Mouse (Mus musculus): ENCODE data around the gene Ifi35.
"Not testable (repeated sequence)": the region's sequence is repeated elsewhere in the genome, so short reads cannot be mapped to it uniquely, and the experiment has no call there.

Ifi35 gene

DNA sequence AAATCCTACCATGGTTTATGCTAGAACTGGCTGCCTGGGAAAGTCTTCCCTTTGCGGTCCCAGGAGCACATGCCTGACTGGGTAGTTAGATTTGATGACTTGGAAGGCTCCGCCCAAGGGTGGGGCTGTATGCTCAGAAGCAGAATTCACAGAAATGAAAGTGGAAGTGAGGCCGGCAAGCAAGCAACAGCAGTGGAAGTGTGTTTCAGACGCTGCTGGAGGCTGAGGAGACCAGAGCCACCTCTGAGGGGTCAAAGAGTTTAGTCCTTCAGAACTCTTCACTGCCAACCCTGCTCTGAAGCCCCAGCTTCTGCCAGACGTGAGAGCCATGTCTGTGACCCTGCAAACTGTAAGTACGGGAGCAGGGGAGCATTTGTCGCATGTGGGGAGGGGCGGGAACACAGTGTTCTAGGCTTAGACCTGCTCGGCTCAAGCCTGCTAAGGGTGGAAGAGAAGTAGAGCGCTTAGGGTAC, at the start of gene Ifi35:
Gene Ifi35, plus strand, starts transcription at position 134 of the 473 bp plus-strand sequence.
- peak; percentile 46 for DNase-seq

DNA sequence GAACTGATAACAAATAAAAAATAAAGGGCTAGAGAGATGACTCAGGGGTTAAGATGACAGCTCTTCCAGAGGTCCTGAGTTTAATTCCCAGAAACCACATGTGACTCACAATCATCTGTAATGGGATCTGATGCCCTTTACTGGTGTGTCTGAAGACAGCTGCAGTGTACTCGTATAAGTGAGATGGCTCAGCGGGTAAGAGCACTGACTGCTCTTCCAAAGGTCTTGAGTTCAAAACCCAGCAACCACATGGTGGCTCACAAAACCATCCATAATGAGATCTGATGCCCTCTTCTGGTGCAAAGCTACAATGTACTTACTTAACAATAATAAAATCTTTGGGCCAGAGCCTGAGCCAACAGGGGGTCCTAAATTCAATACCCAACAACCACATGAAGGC, 32.9 kb upstream of the Ifi35 start:
- DNase-seq = no peak

GRCm38 (mm10) chr11:101416433-101417100, 31.6 kb upstream of the Ifi35 start:
- peak; percentile 20 for DNase-seq

GRCm38 (mm10) chr11:101417101-101417855, 30.9 kb upstream of the Ifi35 start, which contains the start of gene Aarsd1:
Gene Aarsd1, minus strand, starts transcription at chr11:101417615.
- DNase-seq = peak; percentile 92

DNA sequence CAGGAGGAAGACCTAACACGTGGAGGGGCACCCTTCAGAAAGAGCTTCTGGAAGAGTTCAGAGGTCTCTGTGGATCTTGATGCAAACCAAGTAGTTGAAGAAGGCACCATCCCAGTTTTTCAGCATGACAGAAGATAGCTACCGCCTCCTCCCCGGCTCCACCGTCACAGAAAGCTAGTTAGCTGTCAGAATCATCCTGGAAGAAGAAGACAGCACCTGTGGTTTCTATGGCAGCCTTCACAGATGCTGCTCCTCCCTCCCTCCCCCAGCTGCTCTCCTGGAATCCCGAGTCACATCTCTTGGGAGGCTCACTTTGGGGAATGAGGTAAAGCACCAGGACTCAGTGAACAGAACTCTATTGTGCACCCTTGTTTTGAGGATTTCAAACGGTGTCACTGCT, 29.2 kb upstream of the Ifi35 start:
- no peak for DNase-seq

DNA sequence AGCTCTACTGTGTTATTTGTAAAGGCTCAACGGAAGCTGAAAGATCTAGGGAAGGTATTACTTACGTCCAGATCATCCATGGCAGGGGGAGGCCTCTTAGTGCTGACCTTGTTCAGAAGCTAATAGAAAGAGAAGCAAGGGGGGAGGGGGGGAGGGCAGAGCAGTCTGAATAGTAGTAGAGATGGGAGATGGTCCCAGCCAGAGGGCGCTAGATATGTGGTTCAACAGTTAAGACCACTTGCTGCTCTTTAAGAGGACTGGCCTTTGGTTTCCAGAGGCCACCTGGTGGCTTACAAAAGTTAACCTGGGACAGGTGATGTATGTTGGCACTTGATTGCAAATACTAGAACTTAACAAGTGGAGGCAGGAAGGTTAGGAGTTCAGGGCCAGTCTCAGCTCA, 28.6 kb upstream of the Ifi35 start:
- DNase-seq = peak; percentile 71

DNA sequence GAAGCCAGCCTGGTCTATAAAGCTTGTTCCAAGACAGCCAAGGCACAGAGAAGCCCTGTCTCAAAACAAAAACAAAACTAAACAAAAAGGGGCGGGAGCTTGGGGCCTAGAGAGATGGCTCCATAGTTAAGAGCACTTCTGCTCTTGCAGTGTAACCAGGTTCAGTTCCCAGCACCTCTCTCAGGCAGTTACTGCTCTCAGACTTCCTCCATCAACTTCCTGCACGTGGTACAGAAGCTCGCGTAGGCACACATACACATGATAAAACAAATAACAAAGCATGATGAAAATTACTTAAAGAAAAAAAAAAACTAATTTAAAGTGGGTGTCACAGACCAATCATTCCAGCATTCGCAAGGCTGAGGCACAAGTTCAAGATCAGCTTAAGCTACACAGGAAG, 28.1 kb upstream of the Ifi35 start:
- DNase-seq = no peak

- no peak for DNase-seq
These were observed 23.9 kb upstream of the Ifi35 start, which contains the start of gene Gm27029 for GRCm38 (mm10) chr11:101424105-101424851. Gene Gm27029, minus strand, starts transcription at chr11:101424796.

DNA sequence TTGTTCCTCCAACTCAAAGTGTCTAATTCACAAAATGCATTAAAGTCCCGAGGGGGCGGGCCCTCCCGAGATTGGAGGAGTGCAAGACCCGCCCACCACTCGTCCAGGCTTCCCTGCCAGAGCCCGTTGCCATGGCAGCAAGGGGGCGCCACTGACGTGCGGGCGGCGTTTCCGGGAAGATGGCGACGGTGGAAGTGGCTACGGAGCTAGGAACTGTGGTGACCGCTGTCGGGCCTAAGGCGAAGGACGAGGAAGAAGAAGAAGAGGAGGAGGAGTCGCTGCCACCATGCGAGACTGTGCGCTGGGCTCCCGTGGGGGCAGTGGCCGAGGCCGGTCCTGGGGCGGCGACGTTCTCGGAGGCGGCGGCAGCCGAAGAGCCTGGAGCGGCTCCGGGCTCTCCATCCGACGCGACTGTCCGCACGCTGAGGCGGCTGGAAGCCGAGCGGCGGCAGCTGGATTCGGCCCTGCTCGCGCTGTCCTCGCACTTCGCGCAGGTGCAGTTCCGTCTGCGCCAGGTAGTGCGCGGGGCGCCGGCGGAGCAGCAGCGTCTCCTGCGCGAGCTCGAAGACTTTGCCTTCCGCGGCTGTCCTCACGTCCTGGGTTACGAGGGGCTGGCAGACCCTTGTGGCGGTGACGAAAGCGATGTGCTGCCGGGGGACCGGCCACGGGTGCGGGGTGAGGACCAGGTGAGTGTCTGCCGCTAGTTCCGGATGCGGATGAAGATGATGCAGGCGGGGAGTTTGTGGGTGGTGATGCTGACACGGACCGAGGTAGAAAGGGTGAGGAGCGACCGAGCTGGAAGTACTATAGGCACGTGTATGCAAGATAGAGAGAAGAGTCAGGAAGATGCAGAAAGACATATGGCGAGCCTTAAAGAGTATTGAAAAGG, 23.0 kb upstream of the Ifi35 start, which contains the start of the genes Rundc1 and Ptges3l:
Gene Rundc1, plus strand, starts transcription at position 161 of the 889 bp plus-strand sequence.
Gene Ptges3l, minus strand, starts transcription at position 409 of the 889 bp plus-strand sequence.
- peak; percentile 97 for DNase-seq

DNA sequence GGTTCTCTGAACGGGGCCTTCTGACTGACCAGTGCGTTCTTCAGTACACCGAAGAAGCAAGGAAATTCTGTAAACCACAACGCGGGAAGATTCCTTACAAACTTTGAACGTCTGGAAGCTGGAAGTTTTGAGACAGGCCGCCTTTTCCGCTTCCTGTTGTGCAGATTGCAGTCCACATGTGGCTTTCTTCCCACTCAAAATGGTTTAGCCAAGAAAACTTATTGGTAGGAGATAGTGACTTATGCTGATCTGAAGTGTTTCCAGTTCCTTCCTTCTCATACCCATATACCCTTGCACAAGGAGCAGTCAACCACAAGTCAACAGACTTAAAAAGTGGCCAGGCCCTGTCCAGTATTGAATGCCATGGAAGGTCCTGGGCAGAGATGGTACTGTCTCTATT, 22.0 kb upstream of the Ifi35 start:
- no peak for DNase-seq

DNA sequence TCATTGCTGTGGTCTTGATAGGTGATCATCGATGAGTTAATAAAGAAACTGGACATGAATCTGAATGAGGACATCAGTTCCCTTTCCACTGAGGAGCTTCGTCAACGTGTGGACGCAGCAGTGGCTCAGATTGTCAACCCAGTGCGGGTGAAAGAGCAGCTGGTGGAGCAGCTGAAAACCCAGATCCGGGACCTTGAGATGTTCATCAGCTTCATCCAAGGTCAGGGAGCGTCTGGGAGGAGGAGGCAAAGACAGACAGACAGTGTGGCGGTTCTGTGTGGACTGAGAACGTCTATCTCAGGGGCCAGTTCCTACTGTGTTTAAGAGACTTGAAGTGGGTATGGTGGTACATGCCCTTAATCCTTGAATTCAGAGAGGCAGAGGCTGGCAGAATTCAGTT, 16.9 kb upstream of the Ifi35 start:
- no peak for DNase-seq

- no peak for DNase-seq
These were observed 14.8 kb upstream of the Ifi35 start for GRCm38 (mm10) chr11:101433396-101433795.

DNA sequence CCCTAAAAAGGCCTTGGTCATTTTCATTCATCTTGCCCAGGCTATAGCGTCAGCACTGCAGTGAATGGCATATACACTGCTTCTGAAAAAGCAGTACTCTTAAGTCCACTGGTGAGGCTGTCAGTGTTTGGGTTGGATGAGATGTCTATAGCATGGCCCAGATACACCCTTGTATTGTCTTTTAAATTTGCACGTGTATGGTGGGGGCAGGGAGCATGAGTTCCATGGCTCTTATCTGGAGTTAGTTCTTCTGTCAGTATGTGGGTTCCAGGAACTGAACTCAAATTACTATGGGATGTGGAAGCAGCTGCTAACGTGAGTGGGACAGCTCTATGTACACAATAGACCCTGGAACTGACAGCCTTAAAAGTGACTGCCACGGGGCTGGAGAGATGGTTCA, 12.4 kb upstream of the Ifi35 start:
- DNase-seq = no peak

DNA sequence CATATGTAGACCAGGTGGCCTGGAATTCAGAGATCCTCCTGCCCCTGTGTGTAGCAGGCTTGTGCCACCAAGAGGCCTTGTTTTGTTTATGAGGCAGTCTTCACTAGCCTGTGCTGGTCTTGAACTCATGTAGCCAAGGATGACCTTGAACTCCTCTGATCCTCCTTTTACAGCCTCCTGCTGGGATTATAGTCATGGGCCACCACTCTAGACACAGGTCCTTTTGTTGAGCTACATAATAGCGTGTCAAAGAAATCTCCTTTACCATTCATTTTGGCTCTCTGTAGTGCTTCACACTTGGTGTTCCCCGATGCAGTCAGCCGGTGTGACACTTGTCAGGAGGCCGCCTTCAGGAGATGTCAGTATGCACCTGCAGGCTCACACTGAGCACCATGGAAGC, 11.3 kb upstream of the Ifi35 start:
- no peak for DNase-seq

DNA sequence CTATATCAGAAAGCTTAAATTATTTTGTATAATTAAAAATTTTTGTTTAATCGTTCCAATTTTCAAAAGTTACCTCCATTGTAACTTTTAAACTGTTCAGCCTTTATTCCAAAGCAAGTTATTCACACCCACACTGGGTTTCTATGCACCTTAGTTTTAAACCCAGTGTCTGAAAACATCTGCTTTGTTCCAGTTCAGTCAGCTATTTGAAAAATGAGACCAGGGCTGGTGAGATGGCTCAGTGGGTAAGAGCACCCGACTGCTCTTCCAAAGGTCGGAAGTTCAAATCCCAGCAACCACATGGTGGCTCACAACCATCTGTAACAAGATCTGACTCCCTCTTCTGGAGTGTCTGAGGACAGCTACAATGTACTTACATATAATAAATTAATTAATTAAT, 10.2 kb upstream of the Ifi35 start:
- not testable (repeated sequence) for DNase-seq

DNA sequence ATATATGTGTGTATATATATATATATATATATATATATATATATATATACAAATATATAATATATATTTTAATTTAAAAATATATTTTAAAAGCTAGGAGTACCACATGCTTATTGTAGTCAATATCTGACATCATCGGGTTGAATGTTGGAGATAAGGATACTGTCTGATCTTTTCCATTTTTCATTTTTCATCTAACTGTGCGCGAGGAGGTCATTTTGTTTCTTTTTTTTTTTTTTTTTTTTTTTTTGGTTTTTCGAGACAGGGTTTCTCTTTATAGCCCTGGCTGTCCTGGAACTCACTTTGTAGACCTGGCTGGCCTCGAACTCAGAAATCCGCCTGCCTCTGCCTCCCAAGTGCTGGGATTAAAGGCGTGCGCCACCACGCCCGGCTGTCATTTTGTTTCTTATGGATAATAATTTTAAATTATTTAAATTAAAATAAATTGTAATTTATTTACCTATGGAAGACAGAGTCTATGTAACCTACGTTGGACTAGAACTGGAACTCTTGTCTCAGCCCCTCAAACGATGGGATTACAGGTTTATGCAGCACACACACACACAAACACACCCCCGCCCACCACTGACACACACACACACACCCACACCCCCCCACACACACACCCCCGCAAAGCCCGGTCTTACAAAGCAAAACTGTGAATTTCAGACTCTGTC, 6.6 kb upstream of the Ifi35 start:
- not testable (repeated sequence) for DNase-seq

DNA sequence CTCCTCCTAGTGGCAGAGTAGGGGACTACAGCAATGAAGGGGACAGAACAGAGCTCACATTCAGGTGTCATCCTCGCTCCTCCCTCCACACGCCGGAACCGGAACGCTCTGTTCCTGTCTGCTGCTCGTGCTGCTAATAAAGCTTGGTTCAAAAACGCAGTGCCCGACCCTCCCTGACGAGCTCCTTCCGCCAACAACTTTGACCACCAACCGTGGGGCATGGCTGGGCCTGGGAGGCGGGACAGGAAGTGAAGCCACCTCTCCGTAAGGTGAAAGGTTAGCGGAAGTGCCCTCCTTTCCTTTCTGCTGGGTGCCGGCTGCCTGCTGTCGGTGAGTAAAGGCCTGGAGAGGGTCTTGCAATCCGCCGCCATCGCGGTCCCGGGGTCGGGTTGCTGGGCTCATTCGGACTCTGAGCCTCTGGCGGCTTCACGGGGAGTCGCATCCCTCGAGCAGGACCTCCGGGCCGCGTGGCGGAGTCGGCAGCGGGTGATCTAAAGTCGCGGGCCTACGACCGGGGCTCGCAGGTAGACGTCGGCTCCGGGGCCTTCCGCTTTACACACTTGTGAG, 6.0 kb upstream of the Ifi35 start, which contains the start of gene Rpl27:
Gene Rpl27, plus strand, starts transcription at position 172 of the 567 bp plus-strand sequence.
- peak; percentile 100 for DNase-seq

GRCm38 (mm10) chr11:101442760-101443159, 5.4 kb upstream of the Ifi35 start:
- no peak for DNase-seq

DNA sequence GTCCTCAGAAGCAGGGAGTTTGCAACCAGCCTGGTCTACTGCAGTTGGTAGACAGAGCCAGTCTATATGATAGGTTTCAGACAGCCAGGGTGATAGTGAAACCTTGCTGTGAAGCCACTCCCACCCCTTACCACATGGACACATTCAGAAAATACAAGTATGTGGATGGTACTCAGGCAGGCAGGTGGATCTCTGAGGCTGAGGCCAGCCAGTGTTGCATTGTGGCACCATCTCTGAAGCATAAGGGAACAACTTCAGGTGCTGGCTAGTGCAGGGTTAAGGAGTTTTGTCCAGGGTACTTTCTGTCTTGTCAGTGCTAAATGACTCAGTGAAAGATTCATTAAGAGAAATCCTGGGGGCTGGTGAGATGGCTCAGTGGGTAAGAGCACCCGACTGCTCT, 1.9 kb upstream of the Ifi35 start:
- DNase-seq = no peak

DNA sequence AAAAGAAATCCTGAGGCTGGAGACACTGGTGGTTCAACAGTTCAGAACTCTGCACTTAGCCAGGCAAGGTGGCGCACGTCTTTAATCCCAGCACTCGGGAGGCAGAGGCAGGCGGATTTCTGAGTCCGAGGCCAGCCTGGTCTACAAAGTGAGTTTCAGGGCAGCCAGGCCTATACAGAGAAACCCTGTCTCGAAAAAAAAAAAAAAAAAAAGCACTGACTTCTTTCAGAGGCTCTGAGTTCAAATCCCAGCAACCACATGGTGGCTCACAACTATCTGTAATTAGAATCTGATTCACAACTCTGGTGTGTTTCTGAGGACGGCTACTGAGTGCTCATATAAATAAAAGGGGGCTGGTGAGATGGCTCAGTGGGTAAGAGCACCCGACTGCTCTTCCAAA, 1.3 kb upstream of the Ifi35 start:
- not testable (repeated sequence) for DNase-seq

DNA sequence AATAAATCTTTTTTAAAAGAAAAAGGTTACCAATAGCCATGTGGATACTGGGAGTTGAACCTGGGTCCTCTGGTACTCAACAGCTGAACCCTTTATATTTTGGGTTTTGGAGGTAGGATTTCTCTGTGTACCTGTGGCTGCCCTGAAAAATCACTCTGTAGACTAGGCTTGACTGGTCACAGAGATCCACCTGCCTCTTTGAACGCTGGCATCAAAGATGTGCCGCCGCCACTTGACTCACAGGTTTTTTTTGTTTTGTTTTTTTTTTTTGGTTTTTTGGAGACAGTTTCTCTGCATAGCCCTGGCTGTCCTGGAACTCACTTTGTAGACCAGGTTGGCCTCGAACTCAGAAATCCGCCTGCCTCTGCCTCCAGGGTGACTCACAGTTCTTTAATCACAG, 421 bp upstream of the Ifi35 start:
- DNase-seq = no peak
